Mouse (Mus musculus) heart, adult 2 months (tissue): ENCODE measurements around the gene Soat1.

Source experiments
- CTCF ChIP-seq: fragments of 200-600 bp; IDR thresholded peaks from 2 replicates; pipeline ENCODE4 v1.8.1; 2022; ENCODE audit warnings: antibody characterized with exemption, mild to moderate bottlenecking, moderate library complexity
- EP300 ChIP-seq: fragments of 200-500 bp; IDR thresholded peaks from 2 replicates; pipeline ENCODE4 v1.6.1; 2011; ENCODE audit warnings: low read depth, low read length, control low read depth; ENCODE audit not compliant: insufficient read depth
- POLR2A ChIP-seq: fragments of 200-500 bp; IDR thresholded peaks from 2 replicates; pipeline ENCODE4 v1.6.1; 2011; ENCODE audit warnings: mild to moderate bottlenecking, low read depth, low read length, control low read depth; ENCODE audit not compliant: insufficient read depth

GRCm38 (mm10) chr1:156507753-156508152 is 33.6 kb upstream of the Soat1 start:
- no peak for TF ChIP-seq POLR2A
- TF ChIP-seq CTCF = no peak
- TF ChIP-seq EP300 = no peak
